Mouse (Mus musculus) heart, embryonic 10.5 days (tissue): ENCODE measurements at regions not wholly inside any gene's neighbourhood (a gene's known extent, or its start where the extent isn't known, plus 50 kb on each side); places are given as distances from the start of the nearest gene placed in this dataset.

ENCODE experiments used
- DNase-seq: peaks from one replicate; pipeline ENCODE4 v3.0.0-alpha.2; 2017; ENCODE audit warnings: low spot score
- H3K27ac ChIP-seq: fragments of 300-500 bp; sonication (generic); 2 replicates; pipeline ENCODE4 v1.5.1; 2016; ENCODE audit warnings: mild to moderate bottlenecking
- H3K27me3 ChIP-seq: fragments of 300-500 bp; sonication (generic); 2 replicates; pipeline ENCODE4 v1.6.1; 2016; ENCODE audit warnings: mild to moderate bottlenecking; ENCODE audit not compliant: poor library complexity, insufficient read depth, severe bottlenecking
- H3K36me3 ChIP-seq: fragments of 300-500 bp; sonication (generic); 2 replicates; pipeline ENCODE4 v1.6.1; 2016; ENCODE audit warnings: mild to moderate bottlenecking, moderate library complexity
- H3K4me1 ChIP-seq: fragments of 300-500 bp; sonication (generic); 2 replicates; pipeline ENCODE4 v1.6.1; 2016; ENCODE audit warnings: mild to moderate bottlenecking
- H3K4me3 ChIP-seq: fragments of 300-500 bp; sonication (generic); 2 replicates; pipeline ENCODE4 v1.5.1; 2016; ENCODE audit warnings: mild to moderate bottlenecking, moderate library complexity
- H3K9me3 ChIP-seq: fragments of 300-500 bp; sonication (generic); 2 replicates; pipeline ENCODE4 v1.6.1; 2016; ENCODE audit warnings: mild to moderate bottlenecking, moderate library complexity
- WGBS: fragments of 180-500 bp; shearing (Covaris S2); methylation state at CpG from one replicate; pipeline ENCODE4 v1.1.7; 2016; 5-methylcytosine and 5-hydroxymethylcytosine counted together

GRCm38 (mm10) chr8:126789076-126789475 lies 156.6 kb downstream of the Tomm20 start:
- H3K9me3 ChIP-seq: peaks cover 4% of the 10 kb centered on the region; the same call in 1 of the 2 replicates
- no peak overlapping the region for H3K4me3 ChIP-seq
- peaks cover 16% of the 10 kb centered on the region for H3K4me1 ChIP-seq
- DNase-seq: no peak
- no peak overlapping the region for H3K27ac ChIP-seq
- 58% methylated on average over 4 of the region's 4 CpGs for WGBS
- H3K36me3 ChIP-seq: peaks cover 2% of the 10 kb centered on the region; the same call in 1 of the 2 replicates
- H3K27me3 ChIP-seq: no peaks in the 10 kb centered on the region

GRCm38 (mm10) chr8:126788669-126789068 lies 157.0 kb downstream of the Tomm20 start:
- Histone ChIP-seq H3K27me3 (0 out of 2 replicates have a peak, but pooled peaks cover 2% of the 10 kb centered on the region), H3K4me3 (no peak overlapping the region), H3K36me3 (peaks cover 2% of the 10 kb centered on the region; the same call in 1 of the 2 replicates), H3K4me1 (peaks cover 16% of the 10 kb centered on the region), H3K27ac (peak overlapping the region; percentile 73; the same call in 1 of the 2 replicates), H3K9me3 (peaks cover 4% of the 10 kb centered on the region; the same call in 1 of the 2 replicates)
- no peak for DNase-seq
- 40% methylated on average over 4 of the region's 4 CpGs for WGBS

- WGBS: 84% methylated on average over 8 of the region's 8 CpGs
- H3K4me1 ChIP-seq: peaks cover 16% of the 10 kb centered on the region
- peaks cover 2% of the 10 kb centered on the region; the same call in 1 of the 2 replicates for H3K36me3 ChIP-seq
- H3K9me3 ChIP-seq: peaks cover 4% of the 10 kb centered on the region; the same call in 1 of the 2 replicates
- H3K27me3 ChIP-seq: 0 out of 2 replicates have a peak, but pooled peaks cover 3% of the 10 kb centered on the region
- no peak overlapping the region for H3K4me3 ChIP-seq
- DNase-seq: no peak
- no peak overlapping the region for H3K27ac ChIP-seq
Observed at GRCm38 (mm10) chr8:126787398-126787797, 158.2 kb downstream of the Tomm20 start.

GRCm38 (mm10) chr8:126785211-126785610 lies 160.4 kb downstream of the Tomm20 start:
- 79% methylated on average over 3 of the region's 3 CpGs for WGBS
- no peak overlapping the region for H3K27ac ChIP-seq
- DNase-seq: no peak
- peaks cover 16% of the 10 kb centered on the region for H3K4me1 ChIP-seq
- no peak overlapping the region for H3K4me3 ChIP-seq
- peaks cover 4% of the 10 kb centered on the region; the same call in 1 of the 2 replicates for H3K9me3 ChIP-seq
- H3K27me3 ChIP-seq: 0 out of 2 replicates have a peak, but pooled peaks cover 3% of the 10 kb centered on the region
- H3K36me3 ChIP-seq: peaks cover 2% of the 10 kb centered on the region; the same call in 1 of the 2 replicates

- peaks cover 18% of the 10 kb centered on the region for H3K4me1 ChIP-seq
- peaks cover 2% of the 10 kb centered on the region; the same call in 1 of the 2 replicates for H3K36me3 ChIP-seq
- 0 out of 2 replicates have a peak, but pooled peaks cover 3% of the 10 kb centered on the region for H3K27me3 ChIP-seq
- no peak for DNase-seq
- H3K27ac ChIP-seq: no peak overlapping the region
- peaks cover 4% of the 10 kb centered on the region; the same call in 1 of the 2 replicates for H3K9me3 ChIP-seq
- 82% methylated on average over 4 of the region's 4 CpGs for WGBS
- no peak overlapping the region for H3K4me3 ChIP-seq
Observed at GRCm38 (mm10) chr8:126784604-126785003, 161.0 kb downstream of the Tomm20 start.

- Histone ChIP-seq H3K36me3 (peaks cover 2% of the 10 kb centered on the region; the same call in 1 of the 2 replicates), H3K27ac (no peak overlapping the region)
- 77% methylated on average over 12 of the region's 12 CpGs for WGBS
Observed at GRCm38 (mm10) chr8:126783703-126784440, 161.8 kb downstream of the Tomm20 start.

GRCm38 (mm10) chr8:126778673-126779072 lies 167.0 kb downstream of the Tomm20 start:
- H3K4me3 ChIP-seq: no peak overlapping the region
- no peak for DNase-seq
- H3K4me1 ChIP-seq: 0 out of 2 replicates have a peak, but pooled peaks cover 4% of the 10 kb centered on the region
- H3K9me3 ChIP-seq: no peaks in the 10 kb centered on the region
- no peak overlapping the region for H3K27ac ChIP-seq
- H3K36me3 ChIP-seq: no peaks in the 10 kb centered on the region
- 0 out of 2 replicates have a peak, but pooled peaks cover under 1% of the 10 kb centered on the region for H3K27me3 ChIP-seq
- WGBS: 82% methylated on average over 7 of the region's 7 CpGs

More at GRCm38 (mm10) chr8:126783703-126784440, 161.8 kb downstream of the Tomm20 start:
- peaks cover 19% of the 10 kb centered on the region for H3K4me1 ChIP-seq
- DNase-seq: no peak
- 0 out of 2 replicates have a peak, but pooled peaks cover 3% of the 10 kb centered on the region for H3K27me3 ChIP-seq
- peaks cover 4% of the 10 kb centered on the region; the same call in 1 of the 2 replicates for H3K9me3 ChIP-seq
- no peak overlapping the region for H3K4me3 ChIP-seq

GRCm38 (mm10) chr8:126778131-126778530 lies 167.5 kb downstream of the Tomm20 start:
- no peak for DNase-seq
- Histone ChIP-seq H3K27me3 (no peaks in the 10 kb centered on the region), H3K27ac (no peak overlapping the region), H3K36me3 (no peaks in the 10 kb centered on the region), H3K4me1 (0 out of 2 replicates have a peak, but pooled peaks cover 4% of the 10 kb centered on the region), H3K9me3 (no peaks in the 10 kb centered on the region), H3K4me3 (no peak overlapping the region)
- 76% methylated on average over 7 of the region's 7 CpGs for WGBS

- no peaks in the 10 kb centered on the region for H3K9me3 ChIP-seq
- H3K27me3 ChIP-seq: no peaks in the 10 kb centered on the region
- no peak overlapping the region; the same call in 1 of the 2 replicates for H3K27ac ChIP-seq
- H3K4me1 ChIP-seq: 0 out of 2 replicates have a peak, but pooled peaks cover 9% of the 10 kb centered on the region
- 83% methylated on average over 11 of the region's 11 CpGs for WGBS
- H3K4me3 ChIP-seq: no peak overlapping the region
- no peak for DNase-seq
- H3K36me3 ChIP-seq: no peaks in the 10 kb centered on the region
Observed at GRCm38 (mm10) chr8:126776605-126777469, 168.8 kb downstream of the Tomm20 start.

- WGBS: 70% methylated on average over 3 of the region's 3 CpGs
- no peak overlapping the region for H3K4me3 ChIP-seq
- no peaks in the 10 kb centered on the region for H3K27me3 ChIP-seq
- no peak overlapping the region for H3K27ac ChIP-seq
- H3K9me3 ChIP-seq: no peaks in the 10 kb centered on the region
- DNase-seq: no peak
- H3K36me3 ChIP-seq: no peaks in the 10 kb centered on the region
- H3K4me1 ChIP-seq: 0 out of 2 replicates have a peak, but pooled peaks cover 15% of the 10 kb centered on the region
Observed at GRCm38 (mm10) chr8:126775334-126775733, 170.3 kb downstream of the Tomm20 start.

GRCm38 (mm10) chr8:126774816-126775215 lies 170.8 kb downstream of the Tomm20 start:
- Histone ChIP-seq H3K27me3 (no peaks in the 10 kb centered on the region), H3K36me3 (no peaks in the 10 kb centered on the region), H3K4me3 (no peak overlapping the region), H3K4me1 (0 out of 2 replicates have a peak, but pooled peaks cover 15% of the 10 kb centered on the region), H3K27ac (no peak overlapping the region), H3K9me3 (no peaks in the 10 kb centered on the region)
- WGBS: 82% methylated on average over 7 of the region's 7 CpGs
- DNase-seq: no peak

- no peaks in the 10 kb centered on the region for H3K36me3 ChIP-seq
- H3K27me3 ChIP-seq: no peaks in the 10 kb centered on the region
- H3K4me3 ChIP-seq: no peak overlapping the region
- no peak overlapping the region for H3K27ac ChIP-seq
- WGBS: 82% methylated on average over 11 of the region's 11 CpGs
- H3K9me3 ChIP-seq: no peaks in the 10 kb centered on the region
- peaks cover 14% of the 10 kb centered on the region; the same call in 1 of the 2 replicates for H3K4me1 ChIP-seq
- DNase-seq: no peak
Observed at GRCm38 (mm10) chr8:126772748-126773147, 172.9 kb downstream of the Tomm20 start.
